Mouse (Mus musculus): ENCODE measurements around the gene Sorcs2. TPM values are rescaled to one million over a fixed set of nuclear protein-coding genes. Genes with fewer than 3 reads are reported as not detected.
"Not testable (repeated sequence)": the region's sequence is repeated elsewhere in the genome, so short reads cannot be mapped to it uniquely, and the experiment has no call there.

The Sorcs2 gene
- polyA plus RNA-seq, 1 experiment from 2014 or later = 3.5 TPM

DNA sequence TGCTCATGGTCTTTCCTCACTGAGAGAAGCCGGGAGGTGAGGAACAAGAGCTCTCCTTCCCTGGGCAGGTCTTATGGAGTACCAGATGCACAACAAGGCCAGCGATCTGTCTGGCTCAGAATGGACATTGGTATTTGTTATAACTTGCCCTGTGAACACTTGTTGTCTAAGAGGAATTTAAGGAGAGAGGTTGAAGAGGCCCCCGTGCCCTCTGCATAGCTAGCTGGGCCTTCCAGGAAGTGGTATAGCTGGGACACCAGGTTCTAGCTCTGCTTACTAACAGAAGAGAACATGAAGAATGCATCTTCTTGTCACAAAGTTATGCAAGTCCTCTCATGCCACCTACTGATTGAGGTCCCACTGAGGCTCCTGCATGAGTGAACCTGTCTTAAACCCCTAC is 149.9 kb downstream of the Sorcs2 start:
- 84% methylated on average over 3 of the region's 3 CpGs for WGBS
- no peaks in the 10 kb centered on the region for H3K36me3 ChIP-seq (ENCODE audit: control insufficient read depth, insufficient read depth)
- no peak for TF ChIP-seq CTCF (IDR thresholded peaks at IDR 0.05; ENCODE audit: low read depth)
- H3K4me3 ChIP-seq (ENCODE audit: low read depth, low read length) = no peak overlapping the region
- H3K27ac ChIP-seq (ENCODE audit: low read depth, low read length) = no peak overlapping the region
- H3K9me3 ChIP-seq (ENCODE audit: control insufficient read depth) = no peaks in the 10 kb centered on the region
- H3K4me1 ChIP-seq (replicated peaks; ENCODE audit: control insufficient read depth, insufficient read depth, low read length) = no peaks in the 10 kb centered on the region; the same call in 1 of the 2 replicates
- H3K27me3 ChIP-seq (replicated peaks; ENCODE audit: control insufficient read depth, insufficient read depth, low read length) = no peaks in the 10 kb centered on the region
- no peak for ATAC-seq
- H3K4me2 ChIP-seq (replicated peaks; ENCODE audit: low read depth) = no peak overlapping the region
- H3K9ac ChIP-seq (ENCODE audit: low read depth, low read length) = no peak overlapping the region

DNA sequence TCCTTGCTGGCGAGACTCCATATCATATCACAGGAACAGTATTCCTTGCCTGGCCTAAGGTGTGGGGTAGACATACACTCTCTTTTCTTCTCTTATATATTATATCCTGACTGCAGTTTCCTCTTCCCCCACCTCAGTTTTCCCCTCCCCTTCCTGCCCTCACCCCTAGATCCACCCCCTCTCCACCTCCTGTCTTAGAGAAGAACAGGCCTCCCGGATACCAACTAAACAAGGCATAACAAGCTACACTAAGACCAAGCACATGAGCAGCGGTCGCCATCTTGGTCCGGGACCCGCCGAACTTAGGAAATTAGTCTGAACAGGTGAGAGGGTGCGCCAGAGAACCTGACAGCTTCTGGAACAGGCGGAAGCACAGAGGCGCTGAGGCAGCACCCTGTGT is 160.4 kb downstream of the Sorcs2 start:
- not testable (repeated sequence) for H3K27ac ChIP-seq (ENCODE audit: low read depth, low read length); H3K4me1 ChIP-seq (replicated peaks; ENCODE audit: control insufficient read depth, insufficient read depth, low read length); H3K27me3 ChIP-seq (replicated peaks; ENCODE audit: control insufficient read depth, insufficient read depth, low read length); H3K4me2 ChIP-seq (replicated peaks; ENCODE audit: low read depth); H3K36me3 ChIP-seq (ENCODE audit: control insufficient read depth, insufficient read depth); H3K4me3 ChIP-seq (ENCODE audit: low read depth, low read length); H3K9ac ChIP-seq (ENCODE audit: low read depth, low read length); ATAC-seq; H3K9me3 ChIP-seq (ENCODE audit: control insufficient read depth)
- 93% methylated on average over 7 of the region's 10 CpGs for WGBS

DNA sequence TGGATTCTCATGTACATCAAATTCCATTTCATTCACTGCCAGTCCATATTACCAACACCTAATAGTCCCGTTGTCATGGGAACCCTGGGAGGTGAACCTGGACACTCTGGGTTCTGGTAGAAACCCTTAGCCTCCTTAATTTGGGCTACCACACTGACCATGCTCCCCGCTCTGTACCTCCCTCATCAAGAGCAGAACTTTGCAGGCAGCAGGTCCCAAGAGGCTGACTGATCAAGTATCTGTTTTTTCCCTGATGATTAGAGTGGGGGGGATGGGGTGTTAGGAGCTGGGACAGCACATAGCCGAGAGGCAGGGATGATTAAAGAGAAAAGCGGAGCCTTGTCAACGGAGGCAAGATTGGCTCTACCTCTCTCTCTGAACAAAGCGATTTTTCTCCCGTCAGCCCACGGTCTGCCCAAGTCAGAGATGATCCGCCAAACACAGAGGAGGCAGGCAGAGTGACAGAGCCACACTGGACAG is 167.6 kb downstream of the Sorcs2 start:
- Histone ChIP-seq H3K27ac (ENCODE audit: low read depth, low read length) (no peak overlapping the region), H3K27me3 (replicated peaks; ENCODE audit: control insufficient read depth, insufficient read depth, low read length) (no peaks in the 10 kb centered on the region), H3K9me3 (ENCODE audit: control insufficient read depth) (no peaks in the 10 kb centered on the region), H3K4me1 (replicated peaks; ENCODE audit: control insufficient read depth, insufficient read depth, low read length) (no peaks in the 10 kb centered on the region), H3K36me3 (ENCODE audit: control insufficient read depth, insufficient read depth) (no peaks in the 10 kb centered on the region), H3K9ac (ENCODE audit: low read depth, low read length) (no peak overlapping the region), H3K4me2 (replicated peaks; ENCODE audit: low read depth) (no peak overlapping the region), H3K4me3 (ENCODE audit: low read depth, low read length) (no peak overlapping the region)
- no peak for TF ChIP-seq CTCF (IDR thresholded peaks at IDR 0.05; ENCODE audit: low read depth)
- ATAC-seq = no peak
- 48% methylated on average over 9 of the region's 9 CpGs for WGBS

DNA sequence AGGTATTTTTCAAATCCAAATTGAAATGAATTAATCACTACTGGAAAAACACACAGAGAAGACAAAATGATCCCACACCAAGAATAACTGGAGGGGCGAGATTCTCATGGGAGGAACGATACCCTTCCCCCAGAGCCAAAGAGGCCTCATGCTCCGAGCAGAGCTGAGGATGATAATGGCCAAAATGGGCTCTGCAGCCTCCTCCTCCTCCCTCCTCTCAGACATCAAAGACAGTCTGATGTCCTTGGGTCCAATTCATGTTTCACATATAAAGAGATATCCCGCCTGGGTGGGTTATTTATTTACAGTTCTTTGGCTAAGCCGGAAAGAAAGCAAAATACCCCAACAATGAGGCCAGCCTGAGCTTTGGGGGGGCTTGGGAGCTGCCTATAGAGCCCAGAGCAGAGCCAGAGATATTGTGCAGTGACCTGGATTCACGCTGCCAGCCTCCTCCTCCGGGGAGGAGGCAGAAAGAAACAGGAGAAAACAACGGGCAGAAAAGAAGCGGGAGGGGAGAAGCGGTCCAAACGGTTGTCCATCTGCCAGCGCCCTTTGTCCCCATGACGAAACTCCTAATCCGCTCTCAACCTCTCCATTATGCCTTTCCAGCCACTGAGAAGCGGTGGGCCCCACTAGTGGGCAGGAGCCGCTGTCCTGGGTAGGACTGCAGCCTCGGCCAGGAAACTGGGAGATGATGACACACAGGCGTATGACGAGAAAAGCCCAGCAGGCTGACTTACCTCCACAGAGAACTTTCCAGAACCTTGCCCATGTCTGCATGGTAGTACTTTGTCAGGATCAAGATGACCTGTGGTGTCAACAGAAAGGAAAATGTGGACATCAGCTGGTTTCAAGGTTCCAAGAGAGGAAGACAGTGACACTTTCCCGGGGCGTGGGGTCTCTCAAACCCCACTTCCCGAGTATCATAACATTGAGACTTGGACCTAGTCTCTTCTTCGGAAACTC is 169.3 kb downstream of the Sorcs2 start:
- no peaks in the 10 kb centered on the region for H3K9me3 ChIP-seq (ENCODE audit: control insufficient read depth)
- WGBS = 72% methylated on average over 23 of the region's 23 CpGs
- no peak for TF ChIP-seq CTCF (IDR thresholded peaks at IDR 0.05; ENCODE audit: low read depth)
- no peaks in the 10 kb centered on the region for H3K27me3 ChIP-seq (replicated peaks; ENCODE audit: control insufficient read depth, insufficient read depth, low read length)
- H3K36me3 ChIP-seq (ENCODE audit: control insufficient read depth, insufficient read depth) = no peaks in the 10 kb centered on the region
- ATAC-seq = no peak
- no peak overlapping the region for H3K4me2 ChIP-seq (replicated peaks; ENCODE audit: low read depth)
- no peak overlapping the region for H3K4me3 ChIP-seq (ENCODE audit: low read depth, low read length)
- H3K4me1 ChIP-seq (replicated peaks; ENCODE audit: control insufficient read depth, insufficient read depth, low read length) = no peaks in the 10 kb centered on the region
- no peak overlapping the region for H3K9ac ChIP-seq (ENCODE audit: low read depth, low read length)
- H3K27ac ChIP-seq (ENCODE audit: low read depth, low read length) = no peak overlapping the region

DNA sequence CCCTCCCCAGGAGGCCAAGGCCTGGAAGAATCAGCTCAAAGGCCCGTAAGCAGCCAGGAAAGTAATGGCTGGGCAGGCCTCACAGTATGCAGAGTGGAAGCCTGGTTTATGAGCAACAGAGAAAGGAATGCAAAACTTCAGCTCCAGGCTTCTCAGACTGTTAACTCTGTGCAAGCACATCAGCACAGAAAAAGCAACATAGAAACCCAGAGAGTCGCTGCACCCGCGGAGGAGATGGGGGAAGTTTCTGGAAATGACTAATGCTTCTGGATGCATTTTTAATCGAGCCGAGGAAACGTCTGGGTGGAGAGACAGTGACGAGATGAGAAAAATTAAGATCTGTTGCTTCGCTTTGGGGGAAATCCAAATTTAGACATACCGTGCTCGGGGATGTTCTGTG is 171.6 kb downstream of the Sorcs2 start:
- H3K4me1 ChIP-seq (replicated peaks; ENCODE audit: control insufficient read depth, insufficient read depth, low read length) = no peaks in the 10 kb centered on the region
- TF ChIP-seq CTCF (IDR thresholded peaks at IDR 0.05; ENCODE audit: low read depth) = no peak
- H3K4me3 ChIP-seq (ENCODE audit: low read depth, low read length) = no peak overlapping the region
- H3K36me3 ChIP-seq (ENCODE audit: control insufficient read depth, insufficient read depth) = no peaks in the 10 kb centered on the region
- H3K27ac ChIP-seq (ENCODE audit: low read depth, low read length) = peak overlapping the region; percentile 46; the same call in 1 of the 2 replicates
- no peaks in the 10 kb centered on the region for H3K27me3 ChIP-seq (replicated peaks; ENCODE audit: control insufficient read depth, insufficient read depth, low read length)
- H3K9me3 ChIP-seq (ENCODE audit: control insufficient read depth) = no peaks in the 10 kb centered on the region
- no peak for ATAC-seq
- WGBS = 59% methylated on average over 11 of the region's 11 CpGs
- H3K9ac ChIP-seq (ENCODE audit: low read depth, low read length) = no peak overlapping the region
- H3K4me2 ChIP-seq (replicated peaks; ENCODE audit: low read depth) = no peak overlapping the region

DNA sequence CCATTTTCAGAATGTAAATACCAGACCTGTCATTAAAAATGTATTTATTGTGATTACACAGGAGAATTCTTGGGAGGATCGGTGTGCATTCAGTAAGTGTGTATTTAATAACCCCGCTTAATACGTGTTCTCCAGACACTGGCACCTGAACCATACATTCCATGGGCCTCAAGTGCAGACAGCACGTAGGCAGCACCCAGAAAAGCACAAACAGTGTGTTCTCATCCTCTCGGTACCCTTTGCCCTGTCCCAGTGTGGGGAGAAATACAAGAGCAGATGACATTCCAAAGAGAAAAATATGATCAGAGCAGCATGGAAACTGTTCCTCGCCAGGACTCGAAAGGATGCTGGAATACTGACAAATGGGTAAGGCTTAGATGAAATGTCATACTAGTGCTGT is 172.1 kb downstream of the Sorcs2 start:
- Histone ChIP-seq H3K36me3 (ENCODE audit: control insufficient read depth, insufficient read depth) (no peaks in the 10 kb centered on the region), H3K9ac (ENCODE audit: low read depth, low read length) (no peak overlapping the region), H3K27me3 (replicated peaks; ENCODE audit: control insufficient read depth, insufficient read depth, low read length) (no peaks in the 10 kb centered on the region), H3K4me3 (ENCODE audit: low read depth, low read length) (no peak overlapping the region), H3K27ac (ENCODE audit: low read depth, low read length) (0 out of 2 replicates have a peak overlapping the region, but pooled peaks have one; percentile 30), H3K4me1 (replicated peaks; ENCODE audit: control insufficient read depth, insufficient read depth, low read length) (no peaks in the 10 kb centered on the region), H3K4me2 (replicated peaks; ENCODE audit: low read depth) (no peak overlapping the region), H3K9me3 (ENCODE audit: control insufficient read depth) (no peaks in the 10 kb centered on the region)
- no peak for TF ChIP-seq CTCF (IDR thresholded peaks at IDR 0.05; ENCODE audit: low read depth)
- WGBS = 72% methylated on average over 7 of the region's 7 CpGs
- no peak for ATAC-seq

Measured in intestine, postnatal 0 days (tissue).